Mouse (Mus musculus) natural killer cell, adult 2 months (primary cell): ENCODE measurements around the gene Pdia6.
A peak's percentile ranks its signal among the peaks of the same experiment; 100 is the strongest.

Source experiments
- DNase-seq, 2 experiments: peaks; one replicate each; pipeline ENCODE4 v3.0.0; 2022; ENCODE audit warnings: low spot score in 2 of 2

The Pdia6 gene

DNA sequence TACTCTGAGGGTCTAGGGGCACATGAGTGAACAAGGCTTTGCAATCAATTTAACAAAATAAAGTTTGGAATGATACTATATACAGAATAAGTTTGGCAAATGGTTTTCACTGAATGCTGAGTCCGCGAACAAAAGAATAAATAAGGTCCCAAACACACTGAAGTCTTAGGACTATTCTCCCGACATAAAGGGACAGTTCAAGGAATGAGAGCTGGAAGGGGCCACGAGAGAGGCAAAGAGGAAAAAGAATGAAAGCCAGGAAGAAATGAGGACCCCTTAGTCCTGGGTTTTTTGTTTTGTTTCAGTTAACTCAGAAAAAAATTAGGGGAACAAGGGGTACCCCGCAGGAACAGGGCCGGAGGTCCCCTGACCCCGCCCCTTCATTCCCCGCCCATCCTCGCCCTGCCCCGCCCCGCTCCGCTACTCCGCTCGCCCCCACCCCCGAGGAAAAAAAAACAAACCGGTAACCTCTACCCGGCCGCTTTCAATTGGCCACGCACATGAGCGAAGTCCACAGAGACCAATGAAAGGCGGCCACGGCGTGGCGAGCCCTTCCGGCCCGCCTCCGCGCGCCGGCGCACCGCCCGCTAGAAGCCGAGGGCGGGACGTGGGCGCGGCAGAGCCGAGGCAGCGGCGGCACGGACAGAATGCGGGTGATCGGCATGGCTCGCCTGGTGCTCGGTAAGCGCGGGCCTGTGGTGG is at the start of gene Pdia6:
Gene Pdia6 (plus strand): TSS at position 575 of the 702 bp plus-strand sequence.
- DNase-seq: peak; percentile 81 to 88

- DNase-seq: no peak
These were observed 48.0 kb upstream of the Pdia6 start for GRCm38 (mm10) chr12:17218390-17218789.

DNA sequence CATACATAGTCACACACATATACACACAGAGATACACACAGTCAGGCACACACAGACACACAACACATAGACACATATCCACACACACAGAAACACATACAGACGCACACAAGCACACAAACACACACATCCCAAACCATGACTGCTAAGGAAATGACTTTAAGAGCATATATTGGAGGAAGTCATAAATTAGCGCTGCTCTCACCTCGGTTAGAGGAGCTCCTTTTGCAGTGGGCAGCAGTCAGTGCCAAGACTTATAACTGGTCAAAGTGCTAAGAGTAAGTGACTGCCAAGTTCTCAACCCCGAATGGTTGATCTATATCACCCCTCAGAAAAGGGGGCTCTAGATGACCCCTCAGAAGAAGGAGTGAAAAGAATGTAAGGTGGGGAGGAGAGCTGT is 47.2 kb upstream of the Pdia6 start:
- no peak for DNase-seq

DNA sequence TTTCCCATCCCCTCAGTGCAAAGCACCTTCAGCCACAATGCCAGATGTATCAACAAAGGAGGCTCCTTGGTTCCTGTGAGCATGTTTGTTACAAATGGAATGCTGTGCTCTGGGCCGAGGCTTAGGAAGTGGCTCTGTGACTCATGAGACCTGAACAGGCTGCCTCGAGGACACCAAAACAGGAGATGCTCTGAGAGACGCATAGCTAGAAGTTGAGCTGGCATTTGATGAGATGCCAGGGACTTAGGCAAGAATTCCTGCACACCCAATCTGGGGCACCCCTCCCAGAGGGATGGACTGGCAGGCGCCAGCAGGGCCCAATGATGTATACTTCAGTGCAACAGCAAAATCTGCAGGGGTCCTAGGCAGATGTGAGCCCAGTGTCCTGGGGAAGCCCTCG is 45.7 kb upstream of the Pdia6 start:
- no peak for DNase-seq

DNA sequence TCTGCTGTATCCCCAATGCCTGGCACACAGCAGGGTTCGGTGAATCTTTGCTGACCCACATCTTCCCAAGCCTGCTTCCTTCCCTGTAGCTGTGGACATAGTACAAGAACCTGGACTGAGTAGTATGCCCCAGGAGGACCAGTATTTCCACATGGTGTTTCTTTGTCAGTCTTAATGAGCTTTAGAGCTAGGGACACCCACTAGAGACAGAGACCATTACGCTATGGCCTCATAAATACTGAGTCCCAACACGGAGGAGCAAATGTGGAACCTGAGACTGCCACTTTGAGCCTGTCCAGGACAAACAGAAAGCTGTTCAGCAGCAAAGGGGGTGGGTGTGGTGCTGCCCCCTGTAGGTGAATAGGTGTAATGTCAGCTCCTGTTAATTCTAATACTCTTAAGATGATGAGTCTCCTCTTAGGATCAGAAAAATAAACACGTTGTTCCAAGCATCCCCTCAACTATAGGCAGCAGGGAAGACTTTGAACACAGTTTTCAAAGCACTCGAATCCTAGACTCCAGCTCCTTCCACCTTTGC is 44.4 kb upstream of the Pdia6 start:
- peak in 1 of 2 experiments; percentile 11 for DNase-seq

DNA sequence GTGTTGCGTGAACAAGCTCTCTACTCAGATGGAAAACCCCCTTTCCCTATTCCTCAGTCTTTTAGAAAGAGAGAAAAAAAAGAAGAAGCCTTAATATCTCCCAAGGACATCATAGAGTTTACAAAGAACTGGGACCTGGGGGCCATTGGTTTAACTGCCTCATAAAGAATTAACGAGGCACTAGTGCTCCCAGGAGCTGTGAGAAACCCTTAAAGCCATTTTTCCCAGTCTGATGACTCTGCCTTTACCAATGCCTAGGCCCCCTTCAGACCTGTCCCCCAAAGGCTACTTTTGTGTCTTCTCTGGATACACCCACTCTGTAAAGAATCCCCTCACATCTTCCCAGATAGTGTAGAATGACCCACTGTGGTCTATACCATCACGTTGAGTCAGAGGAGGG is 43.3 kb upstream of the Pdia6 start:
- DNase-seq: no peak

DNA sequence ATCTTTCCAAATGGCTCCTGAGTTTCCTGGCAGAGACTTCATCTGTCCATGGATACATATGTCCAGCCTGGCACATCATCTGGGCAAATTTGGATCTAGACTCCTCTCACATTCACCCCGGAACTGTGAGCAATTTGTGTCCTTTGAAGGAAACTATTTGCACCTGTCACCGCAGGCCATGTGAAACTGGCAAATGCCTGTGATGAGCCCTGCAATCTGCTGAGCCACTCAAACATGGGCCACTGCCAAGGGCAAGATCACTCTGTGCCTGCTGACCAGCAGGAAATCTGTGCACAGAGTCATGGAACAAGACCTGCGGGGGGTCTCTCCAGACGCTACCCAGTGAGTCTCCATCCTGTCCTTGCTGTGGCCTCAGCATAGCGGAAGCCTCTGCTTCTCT is 41.3 kb upstream of the Pdia6 start:
- DNase-seq: no peak

DNA sequence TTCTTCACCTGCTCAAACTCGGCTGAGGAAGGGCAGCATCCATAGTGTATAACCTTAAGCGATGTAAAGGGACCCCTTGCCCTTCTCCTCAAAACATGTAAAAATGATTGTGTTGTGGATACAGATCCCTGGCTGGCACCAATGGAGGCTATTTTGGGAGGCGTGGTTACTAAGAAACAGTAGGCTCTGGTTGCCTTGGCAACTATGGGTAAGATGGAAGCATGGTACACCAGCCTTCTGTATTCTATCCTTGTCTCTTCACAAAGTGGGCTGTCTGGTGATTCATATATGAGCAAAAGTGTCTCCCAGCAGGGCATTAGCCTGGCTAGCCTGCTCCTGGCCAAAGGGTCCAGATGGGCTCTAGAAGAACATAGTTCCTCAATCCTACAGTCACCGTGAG is 38.4 kb upstream of the Pdia6 start:
- DNase-seq: no peak

- no peak for DNase-seq
These were observed 35.8 kb upstream of the Pdia6 start for GRCm38 (mm10) chr12:17230581-17230980.

DNA sequence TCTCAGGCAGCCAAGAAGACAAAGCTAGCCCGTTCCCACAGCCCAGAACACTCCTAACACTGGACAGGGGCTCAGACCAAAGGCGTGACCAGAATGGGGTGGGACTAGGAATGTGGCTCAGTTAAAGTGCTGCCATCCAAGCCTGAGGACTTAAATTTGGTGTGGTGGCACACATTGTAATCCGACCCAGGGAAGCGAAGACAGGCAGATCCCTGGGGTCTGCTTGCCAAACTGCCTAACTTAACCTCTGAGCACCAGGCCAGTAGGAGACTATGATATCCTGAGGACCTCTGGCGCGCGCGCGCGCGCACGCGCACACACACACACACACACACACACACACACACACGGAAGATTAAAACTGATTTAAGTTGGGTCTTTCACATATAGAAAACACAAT is 34.8 kb upstream of the Pdia6 start:
- no peak for DNase-seq

- DNase-seq: no peak
These were observed 30.6 kb upstream of the Pdia6 start for GRCm38 (mm10) chr12:17235535-17236313.

- no peak for DNase-seq
These were observed 27.5 kb upstream of the Pdia6 start for GRCm38 (mm10) chr12:17238588-17239427.

DNA sequence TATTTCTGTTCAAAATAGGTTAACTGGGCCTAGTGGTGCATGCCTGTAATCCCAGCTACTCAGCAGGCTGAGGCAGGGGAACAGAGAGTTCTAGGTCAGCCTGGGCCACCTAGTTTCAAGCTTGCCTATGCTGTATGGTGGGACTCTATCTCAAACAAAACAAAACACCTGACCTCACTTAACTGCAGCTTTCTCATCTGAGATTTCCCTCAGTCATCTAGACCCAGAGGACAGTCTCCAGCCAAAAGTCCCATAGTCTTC is 27.0 kb upstream of the Pdia6 start:
- no peak for DNase-seq

GRCm38 (mm10) chr12:17241016-17241415 is 25.3 kb upstream of the Pdia6 start:
- DNase-seq: no peak

DNA sequence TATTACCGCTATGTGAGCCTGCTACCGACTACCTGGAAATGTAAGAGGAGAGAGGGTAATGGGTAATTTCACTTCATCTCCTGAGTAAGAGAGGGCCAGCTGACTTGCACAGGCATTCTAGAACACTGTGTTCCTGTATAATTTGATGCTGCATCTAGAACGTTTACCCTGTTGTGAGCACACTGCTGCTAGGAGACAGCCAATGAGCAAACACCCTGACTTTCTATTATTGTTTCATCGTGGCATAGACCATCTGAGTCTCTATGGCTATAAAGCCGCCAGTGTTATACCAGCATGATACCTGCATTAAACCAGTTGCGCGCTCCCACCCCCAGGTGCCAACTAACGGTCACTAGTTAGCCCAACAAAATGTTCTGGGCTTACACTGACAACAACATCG is 24.7 kb upstream of the Pdia6 start:
- no peak for DNase-seq

- no peak for DNase-seq
These were observed 24.3 kb upstream of the Pdia6 start for GRCm38 (mm10) chr12:17242041-17242440.

- no peak for DNase-seq
These were observed 15.4 kb upstream of the Pdia6 start for GRCm38 (mm10) chr12:17250962-17251361.

DNA sequence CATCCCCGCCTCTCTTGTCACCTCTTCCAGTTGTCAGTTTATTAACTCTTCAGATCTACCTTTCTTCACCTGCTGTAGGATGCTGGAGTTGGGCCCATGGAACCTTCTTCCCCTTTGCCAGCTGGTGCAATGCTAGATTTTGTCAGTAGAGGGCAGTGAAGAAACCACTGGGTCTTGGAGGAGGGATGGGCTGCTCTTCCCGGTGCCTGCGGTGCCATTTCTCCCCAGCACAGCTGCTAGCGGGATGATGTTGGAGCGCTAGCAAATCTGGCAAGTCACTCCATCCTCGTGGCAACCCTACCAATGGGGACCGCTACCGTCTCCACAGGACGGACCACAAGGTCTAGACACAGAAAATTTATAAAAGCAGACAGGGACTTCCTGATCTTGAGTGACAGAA is 13.3 kb upstream of the Pdia6 start:
- DNase-seq: peak; percentile 21 to 55

DNA sequence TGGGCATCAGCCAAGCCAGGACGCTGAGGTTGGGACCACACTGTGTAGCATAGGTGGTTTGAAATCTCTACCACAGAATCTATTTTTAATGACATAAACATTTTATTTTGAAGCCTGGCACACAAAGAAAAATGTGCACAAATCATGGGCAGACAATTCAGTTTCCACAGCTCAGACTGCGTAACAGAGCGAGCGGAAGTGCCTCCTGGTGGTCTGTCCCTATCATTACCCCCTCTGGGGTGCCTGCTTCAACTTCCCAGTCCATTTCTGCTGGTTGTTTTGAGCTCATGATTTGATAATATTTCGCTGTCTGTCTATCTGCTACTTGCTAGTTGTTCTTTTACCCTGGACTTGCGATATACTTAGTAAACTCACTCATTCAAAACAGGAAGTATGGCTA is 10.7 kb upstream of the Pdia6 start:
- no peak for DNase-seq

DNA sequence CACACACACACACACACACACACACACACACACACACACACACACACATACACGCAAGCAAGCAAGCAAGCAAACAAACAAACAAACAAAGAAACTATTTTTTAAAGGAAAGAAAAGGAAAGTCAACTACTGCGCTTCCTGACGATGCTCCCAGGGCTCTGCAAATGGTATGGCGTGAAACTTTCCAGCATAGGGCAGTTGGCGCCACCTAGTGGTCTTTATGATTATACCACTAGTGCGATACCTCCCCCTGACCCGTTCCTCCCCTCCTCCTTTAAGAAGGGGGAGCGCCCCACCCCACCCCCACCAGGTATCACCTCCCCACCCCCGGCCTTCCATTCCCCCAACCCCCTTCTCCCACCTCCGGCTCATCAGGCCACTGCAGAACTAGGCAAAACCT is 9.4 kb upstream of the Pdia6 start:
- DNase-seq: peak; percentile 38 to 50

- no peak for DNase-seq
These were observed 7.9 kb upstream of the Pdia6 start for GRCm38 (mm10) chr12:17258431-17258830.

DNA sequence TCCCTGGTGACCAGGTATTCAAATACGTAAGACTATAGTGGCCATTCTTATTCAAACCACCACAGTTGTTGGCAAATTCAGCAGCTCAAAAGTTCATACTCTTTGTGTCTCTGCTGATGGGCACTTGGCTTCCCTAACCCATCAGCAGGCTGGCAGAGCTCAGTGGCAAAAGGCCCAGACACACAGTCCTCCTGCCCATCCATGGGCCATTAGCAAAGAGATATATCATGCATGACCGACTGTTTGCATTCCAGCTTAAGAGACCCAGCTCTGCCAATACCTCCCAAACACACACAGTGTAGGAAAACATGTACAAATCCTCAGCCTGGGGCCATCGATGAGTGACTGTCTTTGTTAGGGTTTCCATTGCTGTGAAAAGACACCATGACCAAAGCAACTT is 5.3 kb upstream of the Pdia6 start:
- no peak for DNase-seq

- no peak for DNase-seq
These were observed 2.5 kb upstream of the Pdia6 start for GRCm38 (mm10) chr12:17263881-17264280.
